Mouse (Mus musculus) forebrain, embryonic 11.5 days (tissue): ENCODE measurements around the gene Rpl10a. TPM values are rescaled to one million over a fixed set of nuclear protein-coding genes. Genes with fewer than 3 reads are reported as not detected.

Experiments
- ATAC-seq: fragments of 200-750 bp; cut with Nextera tagmentation; replicated peaks from 2 replicates; pipeline ENCODE4 v1.8.0; 2017; ENCODE audit warnings: moderate TSS enrichment; ENCODE audit not compliant: low FRiP score
- DNase-seq: peaks from one replicate; pipeline ENCODE4 v3.0.0-alpha.2; 2017; ENCODE audit warnings: low spot score
- H3K27ac ChIP-seq: fragments of 300-500 bp; sonication (generic); 2 replicates; pipeline ENCODE4 v1.5.1; 2014; ENCODE audit warnings: low read depth, low read length
- H3K27me3 ChIP-seq: fragments of 300-500 bp; sonication (generic); 2 replicates; pipeline ENCODE4 v1.6.1; 2014; ENCODE audit warnings: mild to moderate bottlenecking, low read length, mixed read lengths; ENCODE audit not compliant: control insufficient read depth, insufficient read depth
- H3K36me3 ChIP-seq: fragments of 300-500 bp; sonication (generic); 2 replicates; pipeline ENCODE4 v1.6.1; 2014; ENCODE audit warnings: mild to moderate bottlenecking, low read length, moderate library complexity, mixed read lengths; ENCODE audit not compliant: control insufficient read depth, insufficient read depth
- H3K4me1 ChIP-seq: fragments of 300-500 bp; sonication (generic); replicated peaks from 2 replicates; pipeline ENCODE4 v1.6.1; 2014; ENCODE audit warnings: low read length, mixed read lengths; ENCODE audit not compliant: control insufficient read depth, insufficient read depth
- H3K4me2 ChIP-seq: fragments of 300-500 bp; sonication (generic); 2 replicates; pipeline ENCODE4 v1.6.1; 2014; ENCODE audit warnings: low read depth, mild to moderate bottlenecking, low read length, moderate library complexity, mixed read lengths; ENCODE audit not compliant: severe bottlenecking
- H3K4me3 ChIP-seq: fragments of 300-500 bp; sonication (generic); 2 replicates; pipeline ENCODE4 v1.5.1; 2014; ENCODE audit warnings: low read depth, low read length
- H3K9ac ChIP-seq: fragments of 300-500 bp; sonication (generic); 2 replicates; pipeline ENCODE4 v1.6.1; 2014; ENCODE audit warnings: low read length
- H3K9me3 ChIP-seq: fragments of 300-500 bp; sonication (generic); 2 replicates; pipeline ENCODE4 v1.6.1; 2016; ENCODE audit warnings: low read length, mixed read lengths; ENCODE audit not compliant: control insufficient read depth
- WGBS: fragments of 180-500 bp; shearing (Covaris S2); extraction: QIAGEN DNeasy Blood & Tissue Kit; methylation state at CpG from one replicate; pipeline ENCODE4 v1.1.7; 2014; 5-methylcytosine and 5-hydroxymethylcytosine counted together
- polyA plus RNA-seq: library from polyadenylated mRNA; unstranded; fragments of >200 nt; fragmentation: Nextera tagmentation; extraction: Ambion mirVana; gene quantifications from 2 replicates; pipeline ENCODE4 v1.2.1, GENCODE M21; 2014

Rpl10a gene
- polyA plus RNA-seq, 1 experiment from 2014 or later = 490 TPM

DNA sequence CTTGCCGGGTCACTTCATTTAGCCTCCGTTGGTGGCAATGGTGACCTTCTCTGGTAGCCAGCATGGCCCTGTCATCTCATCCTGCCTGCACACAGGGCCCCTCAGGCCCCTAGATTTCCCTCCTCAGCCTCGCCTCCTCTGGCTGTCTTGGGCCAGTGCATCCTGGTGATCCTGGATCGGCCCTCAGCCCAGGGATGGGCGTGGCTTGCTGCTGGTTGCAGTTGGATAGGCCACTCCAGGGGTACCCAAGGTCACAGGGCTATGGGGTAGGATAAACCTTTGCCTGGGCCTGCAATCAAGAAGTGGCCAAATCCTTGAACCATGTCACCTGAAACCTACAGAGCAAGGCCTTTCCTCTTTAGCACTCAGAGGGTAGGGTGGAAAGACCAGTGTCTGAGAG lies 41.3 kb upstream of the Rpl10a start:
- 46% methylated on average over 5 of the region's 5 CpGs for WGBS
- Histone ChIP-seq H3K36me3 (no peaks in the 10 kb centered on the region), H3K4me2 (no peak overlapping the region), H3K9ac (no peak overlapping the region), H3K27ac (no peak overlapping the region), H3K4me1 (no peaks in the 10 kb centered on the region), H3K27me3 (no peaks in the 10 kb centered on the region), H3K9me3 (no peaks in the 10 kb centered on the region), H3K4me3 (no peak overlapping the region)
- no peak for ATAC-seq
- DNase-seq = no peak

DNA sequence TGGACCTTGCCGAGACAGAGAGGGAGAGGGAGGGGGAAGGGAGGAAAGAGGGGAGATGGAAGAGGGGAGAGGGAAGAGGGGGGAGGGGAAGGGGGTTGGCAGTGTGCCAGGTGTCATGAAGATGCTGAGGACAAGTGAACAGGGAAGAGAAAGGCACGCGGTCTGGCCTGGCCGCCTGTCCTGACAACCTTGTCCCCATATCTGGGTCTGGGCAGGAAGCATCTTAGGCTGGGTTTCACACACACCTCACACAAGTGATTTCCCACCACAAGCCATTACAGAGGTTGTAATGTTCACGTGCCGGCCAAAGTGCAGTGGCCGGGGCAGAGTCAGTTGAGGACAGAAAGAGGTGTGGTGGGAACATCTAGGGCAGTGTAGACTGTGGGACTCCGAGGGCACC lies 40.7 kb upstream of the Rpl10a start:
- no peaks in the 10 kb centered on the region for H3K27me3 ChIP-seq
- no peak overlapping the region for H3K4me3 ChIP-seq
- no peaks in the 10 kb centered on the region for H3K4me1 ChIP-seq
- DNase-seq (no peak), ATAC-seq (no peak)
- H3K9me3 ChIP-seq = no peaks in the 10 kb centered on the region
- no peak overlapping the region for H3K4me2 ChIP-seq
- H3K27ac ChIP-seq = no peak overlapping the region
- no peak overlapping the region for H3K9ac ChIP-seq
- 85% methylated on average over 8 of the region's 8 CpGs for WGBS
- H3K36me3 ChIP-seq = no peaks in the 10 kb centered on the region

DNA sequence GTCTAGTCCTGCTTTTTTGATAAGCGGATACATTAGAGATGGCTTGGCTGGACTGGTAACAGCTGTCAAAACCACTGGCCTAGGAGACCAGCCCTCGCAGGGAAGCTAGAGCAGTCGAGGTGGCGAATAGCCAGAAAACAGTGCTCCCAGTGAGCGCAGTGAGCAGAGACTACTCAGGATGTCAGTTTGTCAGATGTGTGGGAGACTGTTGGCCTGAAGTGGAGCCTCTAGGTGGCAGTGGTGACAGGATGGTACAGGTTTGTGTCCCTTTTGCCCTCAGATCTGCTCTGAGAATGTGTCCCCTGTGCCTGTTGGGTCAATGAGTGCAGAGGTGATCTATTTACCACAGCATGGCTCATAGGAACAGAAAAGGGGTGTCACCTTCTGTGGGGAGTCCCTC lies 40.3 kb upstream of the Rpl10a start:
- H3K4me1 ChIP-seq = no peaks in the 10 kb centered on the region
- 79% methylated on average over 5 of the region's 5 CpGs for WGBS
- H3K27ac ChIP-seq = no peak overlapping the region
- H3K4me2 ChIP-seq = no peak overlapping the region
- no peaks in the 10 kb centered on the region for H3K9me3 ChIP-seq
- no peak overlapping the region for H3K4me3 ChIP-seq
- no peaks in the 10 kb centered on the region for H3K27me3 ChIP-seq
- DNase-seq (no peak), ATAC-seq (no peak)
- no peaks in the 10 kb centered on the region for H3K36me3 ChIP-seq
- no peak overlapping the region for H3K9ac ChIP-seq

DNA sequence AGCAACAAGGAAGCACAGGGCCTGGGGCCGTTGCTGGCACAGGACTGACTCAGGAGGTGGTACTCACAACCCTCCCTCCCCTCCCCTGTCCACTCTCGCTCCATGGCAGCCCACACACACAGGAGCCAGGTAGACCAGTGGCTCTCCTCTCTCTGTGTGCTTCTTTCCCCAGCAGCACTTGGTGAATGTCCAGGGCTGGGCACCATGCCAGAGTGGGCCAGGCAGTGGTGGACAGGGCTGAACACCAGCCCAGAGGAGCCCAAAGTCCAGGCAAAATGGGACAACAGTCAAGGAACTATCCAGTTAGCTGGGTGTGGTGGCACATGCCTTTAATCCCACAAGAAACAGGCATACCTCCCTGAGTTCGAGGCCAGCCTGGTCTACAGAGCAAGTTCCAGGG lies 38.0 kb upstream of the Rpl10a start:
- no peaks in the 10 kb centered on the region for H3K27me3 ChIP-seq
- H3K4me2 ChIP-seq = no peak overlapping the region
- ATAC-seq = no peak
- H3K27ac ChIP-seq = no peak overlapping the region
- no peaks in the 10 kb centered on the region; the same call in 1 of the 2 replicates for H3K4me1 ChIP-seq
- no peaks in the 10 kb centered on the region for H3K36me3 ChIP-seq
- H3K4me3 ChIP-seq = no peak overlapping the region
- H3K9ac ChIP-seq = no peak overlapping the region
- DNase-seq = no peak
- H3K9me3 ChIP-seq = no peaks in the 10 kb centered on the region
- 71% methylated on average over 3 of the region's 3 CpGs for WGBS

DNA sequence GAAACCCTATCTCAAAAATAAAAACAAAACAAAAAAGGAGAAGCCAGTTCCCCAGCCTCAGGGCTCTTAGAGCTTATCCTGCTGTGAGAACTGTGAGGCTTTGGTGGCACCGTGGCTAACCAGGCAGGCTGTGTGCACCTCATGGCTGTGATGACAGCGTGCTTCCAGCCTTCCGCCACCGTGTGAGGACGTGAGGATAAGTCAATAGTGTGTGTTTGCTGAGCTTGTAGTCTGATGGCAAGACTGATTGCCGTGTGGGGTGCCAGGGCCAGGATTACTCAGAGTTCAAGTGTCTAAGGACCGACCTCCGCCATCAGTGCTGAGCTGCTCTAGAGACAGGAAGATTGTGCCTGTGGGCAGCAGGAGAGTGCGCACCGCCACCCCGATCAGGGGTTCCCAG lies 37.6 kb upstream of the Rpl10a start:
- WGBS = 90% methylated on average over 11 of the region's 11 CpGs

DNA sequence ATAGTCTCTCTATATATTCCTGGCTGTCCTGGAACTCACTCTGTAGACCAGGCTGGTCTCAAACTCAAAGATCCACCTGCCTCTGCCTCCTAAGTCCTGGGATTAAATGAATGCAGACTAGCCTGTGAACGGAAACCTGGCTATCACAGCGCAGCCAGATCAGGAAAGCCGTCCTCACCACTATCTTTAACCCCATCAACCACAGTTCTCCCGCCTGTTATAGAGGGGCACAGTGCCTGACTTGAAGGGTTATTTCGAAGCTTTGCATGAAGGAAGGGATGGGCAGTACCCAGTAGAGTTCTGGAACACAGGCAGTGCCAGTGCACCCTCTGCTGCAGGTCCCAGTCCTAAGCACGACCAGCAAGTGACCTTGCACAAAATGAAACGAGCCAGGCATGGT lies 36.9 kb upstream of the Rpl10a start:
- no peaks in the 10 kb centered on the region; the same call in 1 of the 2 replicates for H3K4me1 ChIP-seq
- H3K4me2 ChIP-seq = no peak overlapping the region
- H3K27ac ChIP-seq = no peak overlapping the region
- no peak overlapping the region for H3K9ac ChIP-seq
- no peak for ATAC-seq
- 82% methylated on average over 7 of the region's 7 CpGs for WGBS
- DNase-seq = no peak
- no peak overlapping the region for H3K4me3 ChIP-seq
- H3K9me3 ChIP-seq = no peaks in the 10 kb centered on the region
- no peaks in the 10 kb centered on the region for H3K36me3 ChIP-seq
- H3K27me3 ChIP-seq = no peaks in the 10 kb centered on the region

More for the DNA sequence above, 37.6 kb upstream of the Rpl10a start:
- DNase-seq = no peak
- no peak overlapping the region for H3K27ac ChIP-seq
- no peaks in the 10 kb centered on the region for H3K27me3 ChIP-seq
- H3K4me1 ChIP-seq = no peaks in the 10 kb centered on the region; the same call in 1 of the 2 replicates
- H3K9ac ChIP-seq = no peak overlapping the region
- no peaks in the 10 kb centered on the region for H3K9me3 ChIP-seq
- no peak for ATAC-seq
- H3K4me2 ChIP-seq = no peak overlapping the region
- H3K4me3 ChIP-seq = no peak overlapping the region
- no peaks in the 10 kb centered on the region for H3K36me3 ChIP-seq

DNA sequence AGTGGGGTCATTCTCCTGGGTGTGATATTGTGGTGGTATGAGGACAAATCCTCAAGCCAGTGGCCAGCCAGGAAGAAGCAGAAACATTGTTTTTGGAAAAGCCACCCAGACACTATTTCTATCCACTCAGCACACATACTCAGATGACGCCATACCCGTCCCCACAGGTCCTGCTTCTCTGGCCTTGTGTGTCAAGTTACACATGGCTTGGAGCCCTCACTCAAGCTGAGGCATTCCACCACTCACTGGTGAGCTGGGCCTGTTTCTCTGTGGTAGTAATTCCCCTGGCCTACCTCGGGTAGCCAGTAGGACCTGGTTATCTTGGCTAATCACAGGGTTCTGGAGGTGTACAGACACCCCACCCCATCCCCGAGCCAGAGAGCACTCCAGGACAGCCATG lies 34.6 kb upstream of the Rpl10a start:
- H3K36me3 ChIP-seq = no peaks in the 10 kb centered on the region
- ATAC-seq (no peak), DNase-seq (no peak)
- no peaks in the 10 kb centered on the region for H3K27me3 ChIP-seq
- H3K9me3 ChIP-seq = no peaks in the 10 kb centered on the region
- H3K4me3 ChIP-seq = no peak overlapping the region
- WGBS = 74% methylated on average over 4 of the region's 4 CpGs
- no peak overlapping the region for H3K4me2 ChIP-seq
- no peak overlapping the region for H3K9ac ChIP-seq
- no peak overlapping the region for H3K27ac ChIP-seq
- H3K4me1 ChIP-seq = no peaks in the 10 kb centered on the region; the same call in 1 of the 2 replicates

DNA sequence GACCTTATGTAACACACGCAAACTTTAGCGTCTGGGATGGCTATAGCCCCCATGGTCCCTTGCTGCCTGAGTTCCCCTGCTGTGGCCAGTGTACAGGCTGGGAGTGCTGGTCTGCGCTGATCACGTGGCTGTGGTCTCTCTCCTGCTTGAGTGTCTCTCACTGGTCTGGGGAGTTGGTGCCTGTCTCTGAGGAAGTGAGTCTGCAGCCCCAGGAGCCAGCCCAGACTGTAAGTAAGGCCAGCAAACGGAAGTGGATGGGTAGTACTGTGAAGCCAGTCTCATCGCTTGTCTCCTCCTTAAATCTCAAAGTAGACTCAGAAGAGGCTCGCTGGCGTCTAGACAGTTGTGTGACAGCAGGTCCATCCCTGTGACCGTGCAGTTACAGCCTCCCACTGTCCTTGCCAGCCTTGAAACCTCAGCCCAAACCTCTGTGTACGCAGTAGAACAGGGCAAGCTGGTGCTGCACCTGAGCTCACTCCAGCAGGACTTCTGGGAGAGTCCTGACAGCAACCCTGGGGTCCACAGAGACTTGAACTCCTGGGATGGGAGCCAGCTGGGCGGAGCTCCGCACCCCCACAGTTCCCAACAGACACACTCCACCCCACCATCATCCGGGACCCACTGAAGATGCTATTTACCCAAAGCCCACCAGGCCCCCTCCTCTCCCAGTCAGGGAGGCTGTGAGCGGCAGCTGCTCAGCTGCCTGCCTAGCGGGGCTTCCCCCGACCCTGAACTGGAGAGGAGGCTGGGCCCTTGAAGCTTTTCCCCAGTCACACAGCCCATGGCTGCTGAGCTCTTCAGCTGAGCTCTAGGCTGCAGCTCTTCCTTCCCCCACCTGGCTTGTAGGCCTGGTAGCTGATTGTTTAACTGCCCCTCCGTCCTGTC lies 33.6 kb upstream of the Rpl10a start:
- no peak overlapping the region for H3K27ac ChIP-seq
- DNase-seq (no peak), ATAC-seq (no peak)
- H3K4me1 ChIP-seq = no peaks in the 10 kb centered on the region; the same call in 1 of the 2 replicates
- H3K27me3 ChIP-seq = no peaks in the 10 kb centered on the region
- no peak overlapping the region for H3K4me3 ChIP-seq
- no peak overlapping the region for H3K4me2 ChIP-seq
- H3K36me3 ChIP-seq = no peaks in the 10 kb centered on the region
- WGBS = 80% methylated on average over 17 of the region's 17 CpGs
- no peaks in the 10 kb centered on the region for H3K9me3 ChIP-seq
- H3K9ac ChIP-seq = no peak overlapping the region

DNA sequence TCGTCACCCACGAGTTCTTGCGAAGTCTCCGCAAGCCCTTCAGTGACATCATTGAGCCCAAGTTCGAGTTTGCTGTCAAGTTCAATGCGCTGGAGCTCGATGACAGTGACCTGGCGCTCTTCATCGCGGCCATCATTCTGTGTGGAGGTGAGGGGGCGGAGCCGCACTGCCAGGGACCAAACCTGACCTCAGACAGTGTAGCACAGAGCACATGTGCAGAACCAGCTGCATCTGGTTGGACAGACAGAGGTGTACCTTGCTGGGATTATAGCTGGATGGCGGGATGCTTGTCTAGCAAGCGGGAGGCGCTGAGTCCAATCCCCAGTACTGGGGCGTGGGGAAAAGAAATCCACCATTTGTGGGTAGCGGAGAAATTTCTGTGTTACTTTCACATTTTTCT lies 29.4 kb upstream of the Rpl10a start:
- no peak overlapping the region for H3K4me2 ChIP-seq
- no peak overlapping the region for H3K9ac ChIP-seq
- H3K27me3 ChIP-seq = no peaks in the 10 kb centered on the region
- no peak overlapping the region for H3K27ac ChIP-seq
- ATAC-seq (no peak), DNase-seq (no peak)
- H3K4me1 ChIP-seq = no peaks in the 10 kb centered on the region; the same call in 1 of the 2 replicates
- no peaks in the 10 kb centered on the region for H3K36me3 ChIP-seq
- no peak overlapping the region for H3K4me3 ChIP-seq
- no peaks in the 10 kb centered on the region for H3K9me3 ChIP-seq
- WGBS = 95% methylated on average over 17 of the region's 17 CpGs
